Mouse (Mus musculus) left cerebral cortex, postnatal 25 days (tissue): ENCODE data around the gene Plaur. TPM values are rescaled to one million over a fixed set of nuclear protein-coding genes. Genes with fewer than 3 reads are reported as not detected.

Experiments
- DNase-seq, 2 experiments: peaks; one replicate each; pipeline ENCODE4 v3.0.0; 2022; ENCODE audit warnings: low spot score in 2 of 2, mixed read lengths in 1 of 2
- intact Hi-C: fragments of 180-260 bp; cut with DNase I; formaldehyde crosslinking; loops from one replicate; pipeline ENCODE4 v1.15.1; 2025
- total RNA-seq, 2 experiments: library from RNA; stranded (reverse); gene quantifications; 2 replicates each; pipeline ENCODE4 v1.2.3; 2021

Gene Plaur
- total RNA-seq = under 1 TPM; 0.71 to 0.73 TPM

- DNase-seq = no peak
- intact Hi-C loops = no loop called here
These were observed at the start of gene Plaur for GRCm38 (mm10) chr7:24462388-24463319. Plaur (plus strand) TSS chr7:24462484.

GRCm38 (mm10) chr7:24413630-24414029 is 48.7 kb upstream of the Plaur start:
- intact Hi-C loops = no loop called here
- no peak for DNase-seq

DNA sequence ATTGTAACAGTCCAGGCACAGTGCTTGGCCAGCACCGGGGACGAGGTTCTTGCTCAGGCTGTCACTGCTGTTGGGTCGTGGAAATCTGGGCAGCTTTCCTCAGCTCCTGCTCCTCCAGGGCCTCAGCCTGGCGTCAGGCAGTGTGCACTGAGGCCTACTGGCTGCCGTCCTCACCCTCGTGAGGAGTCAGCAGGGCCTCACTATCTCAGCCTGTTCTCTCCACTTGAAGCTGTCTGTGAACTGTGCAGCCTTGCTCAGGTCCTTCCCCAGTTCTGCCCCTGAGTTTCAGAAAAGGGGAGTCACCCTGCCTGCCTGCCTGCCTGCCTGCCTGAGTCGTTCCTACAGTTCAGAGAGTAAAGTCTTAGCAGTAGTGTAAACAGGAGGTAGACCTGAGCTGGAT is 47.0 kb upstream of the Plaur start:
- intact Hi-C loops = no loop called here
- no peak for DNase-seq

DNA sequence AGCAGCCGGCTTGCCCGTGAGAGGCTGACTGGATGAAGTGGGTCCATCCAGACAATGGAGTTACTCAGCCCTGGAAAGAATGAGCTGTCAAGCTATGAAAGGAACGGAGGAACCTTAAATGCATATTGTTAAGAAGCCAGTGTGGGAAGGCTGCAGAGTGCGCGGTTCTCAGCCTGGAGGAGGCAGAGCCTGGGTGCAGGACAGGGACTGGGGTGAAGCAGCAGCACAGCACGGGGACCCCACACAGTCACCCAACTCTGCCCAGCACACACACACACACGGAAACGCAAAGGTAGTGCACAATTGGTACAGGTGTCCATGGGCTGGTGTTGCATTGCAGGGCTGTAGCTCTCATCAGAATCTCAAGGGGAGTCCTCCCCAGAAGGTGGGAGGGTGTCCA is 42.7 kb upstream of the Plaur start:
- DNase-seq = peak in 1 of 2 experiments; percentile 39
- intact Hi-C loops = no loop called here

DNA sequence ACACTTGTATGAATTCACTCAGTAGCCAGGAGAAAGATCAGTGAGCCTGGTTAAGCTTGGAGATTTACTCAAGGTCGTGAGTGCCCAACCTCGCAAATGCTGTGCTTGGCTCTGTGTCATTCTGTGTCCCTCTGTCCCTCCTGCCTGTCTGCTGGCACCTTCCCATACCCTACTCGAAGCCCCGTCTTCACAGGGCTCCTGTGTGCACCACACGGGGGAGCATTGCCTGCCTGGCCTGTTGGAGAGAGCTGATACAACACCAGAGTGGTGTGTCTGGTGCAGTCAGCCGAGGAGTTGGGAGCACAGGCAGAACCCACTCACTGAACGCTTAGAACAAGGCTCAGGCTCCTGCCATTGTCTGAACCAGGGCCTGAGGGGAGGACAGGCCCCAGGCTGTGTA is 40.6 kb upstream of the Plaur start:
- no peak for DNase-seq
- intact Hi-C loops = no loop called here

DNA sequence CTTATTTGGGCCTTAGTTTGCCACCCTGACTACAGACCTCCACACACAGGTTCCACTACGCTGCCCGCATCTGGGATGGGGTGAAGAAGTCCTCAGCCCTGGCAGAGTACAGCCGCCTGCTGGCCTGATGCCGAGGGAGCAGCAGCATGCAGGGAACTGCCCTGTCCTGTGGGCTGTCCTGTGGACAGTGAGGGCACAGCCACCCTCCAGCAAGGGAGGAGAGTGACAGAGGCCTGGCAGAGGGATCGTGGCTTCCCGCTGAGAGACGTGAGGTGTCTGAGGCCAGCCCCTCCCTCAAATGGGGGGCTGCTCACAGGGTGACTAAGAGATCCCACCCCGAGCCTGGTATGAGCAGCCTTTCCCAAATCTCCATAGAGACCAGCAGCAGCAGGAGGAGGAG is 40.0 kb upstream of the Plaur start:
- no peak for DNase-seq
- intact Hi-C loops = no loop called here

- intact Hi-C loops = no loop called here
- no peak for DNase-seq
These were observed 39.0 kb upstream of the Plaur start for GRCm38 (mm10) chr7:24423107-24423763.

DNA sequence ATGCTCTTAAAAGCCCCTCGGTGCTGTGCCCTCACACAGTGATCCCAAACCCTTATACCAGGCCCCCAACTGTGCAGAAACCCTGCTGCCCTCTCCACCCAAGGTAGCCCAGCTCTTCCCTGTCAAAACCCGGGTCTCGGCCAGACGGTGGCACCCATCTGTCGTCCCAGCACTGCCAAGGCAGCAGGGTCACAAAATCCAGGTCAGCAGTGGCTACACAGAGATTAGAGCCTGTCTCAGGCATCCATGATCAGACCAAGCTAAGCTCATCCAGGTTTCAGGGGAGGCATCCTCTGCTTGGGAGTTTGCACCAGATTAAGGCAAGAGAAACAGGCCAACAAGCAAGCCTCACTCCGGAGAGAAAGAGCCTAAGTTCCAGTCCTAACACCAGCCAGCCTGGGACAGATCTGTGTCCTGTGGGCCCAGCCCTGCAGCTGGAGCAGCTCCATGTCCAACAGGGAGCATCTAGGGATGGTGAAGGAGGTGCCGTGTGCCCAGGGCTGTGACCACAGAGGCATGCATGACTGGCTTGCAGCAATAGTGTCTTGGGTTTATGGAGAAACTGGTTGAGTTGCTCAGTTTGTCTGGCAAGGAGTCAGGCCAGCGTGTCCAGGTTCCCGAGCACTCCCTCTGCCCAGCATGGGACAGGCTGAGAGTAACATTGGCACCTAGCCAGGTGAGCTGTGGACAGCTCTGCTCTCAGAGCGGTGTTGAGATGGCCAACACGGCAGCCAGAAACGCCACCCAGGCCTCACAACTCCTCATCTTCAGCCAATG is 38.1 kb upstream of the Plaur start:
- intact Hi-C loops = no loop called here
- DNase-seq = no peak

GRCm38 (mm10) chr7:24425919-24426318 is 36.4 kb upstream of the Plaur start:
- intact Hi-C loops = no loop called here

DNA sequence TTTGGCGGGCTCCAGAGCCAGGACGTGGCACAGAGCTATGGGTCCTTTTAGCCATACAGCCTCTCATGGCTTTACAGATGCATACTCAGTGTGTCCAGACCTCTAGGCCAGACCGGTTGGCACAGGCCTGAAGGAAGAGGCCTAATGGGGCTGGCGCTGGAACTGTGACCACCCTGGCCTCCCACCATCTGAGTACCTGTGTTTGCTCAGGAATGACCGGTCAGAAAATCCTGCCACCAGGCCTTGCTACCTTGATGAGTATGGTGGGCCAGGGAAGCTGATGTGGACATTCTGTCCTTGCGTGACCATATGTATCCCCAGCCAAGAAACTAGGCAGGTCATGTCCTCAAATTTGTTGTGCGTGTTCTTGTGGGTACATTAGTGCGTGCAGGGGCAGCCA is 35.1 kb upstream of the Plaur start:
- intact Hi-C loops = no loop called here
- DNase-seq = no peak

More at GRCm38 (mm10) chr7:24425919-24426318, 36.4 kb upstream of the Plaur start:
- no peak for DNase-seq

- intact Hi-C loops = no loop called here
- no peak for DNase-seq
These were observed 33.6 kb upstream of the Plaur start for GRCm38 (mm10) chr7:24428725-24429124.

- DNase-seq = peak; percentile 81 to 97
- intact Hi-C loops = no loop called here
These were observed 32.7 kb upstream of the Plaur start for GRCm38 (mm10) chr7:24429413-24430112.

- DNase-seq = no peak
- intact Hi-C loops = no loop called here
These were observed 31.5 kb upstream of the Plaur start for GRCm38 (mm10) chr7:24430551-24431345.

DNA sequence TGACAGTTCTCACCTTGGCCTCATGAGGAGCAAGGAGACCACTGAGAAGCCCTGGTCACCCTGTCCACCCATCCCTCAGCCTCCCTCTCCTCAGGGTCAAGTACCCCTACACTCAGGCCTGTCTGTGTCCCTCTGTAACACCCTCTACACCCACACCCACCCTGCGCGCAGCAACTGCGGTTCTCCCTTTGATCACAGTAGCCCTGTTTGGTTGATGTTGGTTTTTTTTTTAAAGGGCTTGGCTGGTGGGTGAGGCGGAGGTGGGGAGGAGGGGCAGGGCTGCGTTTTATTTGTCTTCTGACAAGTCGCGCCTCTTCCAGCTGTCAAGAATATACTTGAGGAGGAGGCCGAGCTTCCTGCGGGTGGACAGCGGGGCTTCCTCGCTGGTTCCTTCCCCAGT is 30.6 kb upstream of the Plaur start:
- intact Hi-C loops = no loop called here
- peak in 1 of 2 experiments; percentile 57 for DNase-seq

- no peak for DNase-seq
- intact Hi-C loops = no loop called here
These were observed 27.0 kb upstream of the Plaur start for GRCm38 (mm10) chr7:24435305-24435704.

DNA sequence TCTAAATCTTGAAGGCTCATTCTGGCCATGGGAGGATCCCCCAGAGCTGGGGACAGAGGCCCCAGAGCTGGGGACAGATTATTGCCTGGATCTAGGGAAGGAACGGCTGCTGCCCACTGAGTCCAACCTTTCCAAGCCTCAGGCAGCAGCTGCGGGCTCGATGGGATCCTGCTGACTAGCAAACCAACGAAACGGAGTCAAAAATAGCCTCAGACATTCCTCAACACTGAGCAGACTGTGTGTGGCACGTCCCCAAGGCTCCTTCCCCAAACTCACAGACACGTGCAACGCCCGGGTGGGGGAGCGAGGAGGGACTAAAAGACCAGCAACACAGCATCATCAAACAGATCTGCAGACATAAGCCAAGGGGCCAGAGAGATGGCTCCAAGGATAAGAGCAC is 24.3 kb upstream of the Plaur start:
- intact Hi-C loops = no loop called here
- peak; percentile 66 to 92 for DNase-seq

GRCm38 (mm10) chr7:24439191-24439590 is 23.1 kb upstream of the Plaur start:
- no peak for DNase-seq
- intact Hi-C loops = no loop called here

GRCm38 (mm10) chr7:24439891-24440290 is 22.4 kb upstream of the Plaur start:
- DNase-seq = peak in 1 of 2 experiments; percentile 60
- intact Hi-C loops = no loop called here

DNA sequence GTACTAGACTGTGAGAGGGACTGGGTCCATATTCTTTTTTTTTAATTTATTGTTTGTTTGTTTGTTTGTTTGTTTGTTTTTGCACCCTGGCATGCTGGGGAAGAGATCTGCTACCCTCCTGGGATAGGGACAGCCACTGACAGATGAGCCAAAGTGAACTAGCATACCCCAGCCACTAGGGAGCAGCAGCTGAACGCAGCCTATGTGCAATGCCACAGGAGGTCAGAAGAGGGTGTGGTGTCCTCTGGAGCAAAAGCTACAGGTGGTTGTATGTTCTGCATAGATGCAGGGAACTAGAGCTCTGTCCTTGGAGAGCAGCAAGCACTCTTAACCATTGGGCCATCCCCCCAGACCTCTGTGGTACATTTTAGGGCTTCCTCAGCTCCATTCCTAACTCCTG is 20.5 kb upstream of the Plaur start:
- intact Hi-C loops = no loop called here
- DNase-seq = peak in 1 of 2 experiments; percentile 60
